Mouse (Mus musculus): Measurements from ENCODE around the gene Cd83. TPM values are rescaled to one million over a fixed set of nuclear protein-coding genes. Genes with fewer than 3 reads are reported as not detected.

The Cd83 gene
- 8.0 and 8.1 TPM in 2 replicates for polyA plus RNA-seq (2015; fragmentation: Nextera tagmentation; extraction: Ambion mirVana)

GRCm38 (mm10) chr13:43784725-43785711 lies at the start of gene Cd83:
TSS of gene Cd83 (plus strand) at chr13:43784775.
- H3K27me3 ChIP-seq, result peaks cover 30% of the 10 kb centered on the region

GRCm38 (mm10) chr13:43739598-43740275 lies 44.8 kb upstream of the Cd83 start:
- peak; percentile 88 for ATAC-seq
- peaks cover 31% of the 10 kb centered on the region for H3K4me1 ChIP-seq (replicated peaks)
- no peak overlapping the region for H3K4me3 ChIP-seq (replicated peaks)
- no peak overlapping the region for H3K9ac ChIP-seq (replicated peaks)
- no peaks in the 10 kb centered on the region for H3K36me3 ChIP-seq
- no peak overlapping the region for H3K27ac ChIP-seq
- H3K27me3 ChIP-seq, result no peaks in the 10 kb centered on the region
- H3K4me2 ChIP-seq (replicated peaks), result no peak overlapping the region
- H3K9me3 ChIP-seq, result no peaks in the 10 kb centered on the region
- WGBS, result 27% methylated on average over 15 of the region's 15 CpGs

More at GRCm38 (mm10) chr13:43784725-43785711, at the start of gene Cd83:
- WGBS, result 3% methylated on average over 66 of the region's 73 CpGs
- Histone ChIP-seq H3K4me3 (replicated peaks) (peak within 1 kb of the TSS; percentile 63), H3K27ac (peak within 1 kb of the TSS; percentile 35), H3K4me2 (replicated peaks) (peak within 1 kb of the TSS; percentile 97), H3K4me1 (replicated peaks) (peaks cover 21% of the 10 kb centered on the region), H3K9me3 (no peaks in the 10 kb centered on the region), H3K9ac (replicated peaks) (peak within 1 kb of the TSS; percentile 77), H3K36me3 (no peaks in the 10 kb centered on the region)
- ATAC-seq, result peak; percentile 75

- H3K27me3 ChIP-seq, result no peaks in the 10 kb centered on the region
- WGBS, result 64% methylated on average over 7 of the region's 7 CpGs
- no peak overlapping the region for H3K4me3 ChIP-seq (replicated peaks)
- no peak for ATAC-seq
- no peaks in the 10 kb centered on the region for H3K9me3 ChIP-seq
- H3K36me3 ChIP-seq, result no peaks in the 10 kb centered on the region
- peaks cover 31% of the 10 kb centered on the region for H3K4me1 ChIP-seq (replicated peaks)
- H3K27ac ChIP-seq, result no peak overlapping the region
- H3K4me2 ChIP-seq (replicated peaks), result no peak overlapping the region
- H3K9ac ChIP-seq (replicated peaks), result no peak overlapping the region
Measured at GRCm38 (mm10) chr13:43740276-43740608, 44.3 kb upstream of the Cd83 start.

- Histone ChIP-seq H3K36me3 (no peaks in the 10 kb centered on the region), H3K4me2 (replicated peaks) (no peak overlapping the region), H3K9ac (replicated peaks) (no peak overlapping the region), H3K4me3 (replicated peaks) (no peak overlapping the region), H3K9me3 (no peaks in the 10 kb centered on the region), H3K4me1 (replicated peaks) (peaks cover 31% of the 10 kb centered on the region), H3K27me3 (no peaks in the 10 kb centered on the region), H3K27ac (no peak overlapping the region)
- 58% methylated on average over 3 of the region's 3 CpGs for WGBS
- no peak for ATAC-seq
Measured at GRCm38 (mm10) chr13:43742677-43743076, 41.9 kb upstream of the Cd83 start.

- Histone ChIP-seq H3K27me3 (no peaks in the 10 kb centered on the region), H3K27ac (no peak overlapping the region), H3K9ac (replicated peaks) (no peak overlapping the region), H3K9me3 (no peaks in the 10 kb centered on the region), H3K36me3 (no peaks in the 10 kb centered on the region), H3K4me3 (replicated peaks) (no peak overlapping the region), H3K4me1 (replicated peaks) (peaks cover 21% of the 10 kb centered on the region), H3K4me2 (replicated peaks) (no peak overlapping the region)
- no peak for ATAC-seq
- WGBS, result 86% methylated on average over 7 of the region's 7 CpGs
Measured at GRCm38 (mm10) chr13:43744259-43744658, 40.3 kb upstream of the Cd83 start.

GRCm38 (mm10) chr13:43750301-43750700 lies 34.3 kb upstream of the Cd83 start:
- Histone ChIP-seq H3K27ac (no peak overlapping the region), H3K4me1 (replicated peaks) (no peaks in the 10 kb centered on the region), H3K27me3 (no peaks in the 10 kb centered on the region), H3K4me3 (replicated peaks) (no peak overlapping the region), H3K9me3 (no peaks in the 10 kb centered on the region), H3K9ac (replicated peaks) (no peak overlapping the region), H3K36me3 (no peaks in the 10 kb centered on the region), H3K4me2 (replicated peaks) (no peak overlapping the region)
- no peak for ATAC-seq
- 87% methylated on average over 3 of the region's 3 CpGs for WGBS

- H3K9ac ChIP-seq (replicated peaks), result no peak overlapping the region
- H3K4me3 ChIP-seq (replicated peaks), result no peak overlapping the region
- no peaks in the 10 kb centered on the region for H3K36me3 ChIP-seq
- no peak for ATAC-seq
- H3K27ac ChIP-seq, result no peak overlapping the region
- no peaks in the 10 kb centered on the region for H3K9me3 ChIP-seq
- no peak overlapping the region for H3K4me2 ChIP-seq (replicated peaks)
- 95% methylated on average over 6 of the region's 6 CpGs for WGBS
- no peaks in the 10 kb centered on the region for H3K4me1 ChIP-seq (replicated peaks)
- H3K27me3 ChIP-seq, result no peaks in the 10 kb centered on the region
Measured at GRCm38 (mm10) chr13:43750966-43751365, 33.6 kb upstream of the Cd83 start.

GRCm38 (mm10) chr13:43752407-43752806 lies 32.2 kb upstream of the Cd83 start:
- 86% methylated on average over 7 of the region's 7 CpGs for WGBS
- no peak overlapping the region for H3K27ac ChIP-seq
- no peak overlapping the region for H3K4me3 ChIP-seq (replicated peaks)
- no peaks in the 10 kb centered on the region for H3K36me3 ChIP-seq
- H3K9me3 ChIP-seq, result no peaks in the 10 kb centered on the region
- ATAC-seq, result no peak
- no peak overlapping the region for H3K9ac ChIP-seq (replicated peaks)
- H3K4me2 ChIP-seq (replicated peaks), result no peak overlapping the region
- H3K4me1 ChIP-seq (replicated peaks), result 0 out of 2 replicates have a peak, but pooled peaks cover 4% of the 10 kb centered on the region
- peaks cover under 1% of the 10 kb centered on the region; the same call in 1 of the 2 replicates for H3K27me3 ChIP-seq

GRCm38 (mm10) chr13:43753652-43754051 lies 30.9 kb upstream of the Cd83 start:
- H3K36me3 ChIP-seq, result no peaks in the 10 kb centered on the region
- WGBS, result 65% methylated on average over 9 of the region's 9 CpGs
- H3K9me3 ChIP-seq, result no peaks in the 10 kb centered on the region
- ATAC-seq, result no peak
- H3K4me2 ChIP-seq (replicated peaks), result no peak overlapping the region
- peaks cover 2% of the 10 kb centered on the region; the same call in 1 of the 2 replicates for H3K27me3 ChIP-seq
- no peak overlapping the region for H3K27ac ChIP-seq
- no peak overlapping the region for H3K9ac ChIP-seq (replicated peaks)
- no peak overlapping the region for H3K4me3 ChIP-seq (replicated peaks)
- H3K4me1 ChIP-seq (replicated peaks), result 0 out of 2 replicates have a peak, but pooled peaks cover 4% of the 10 kb centered on the region

- Histone ChIP-seq H3K4me1 (replicated peaks) (0 out of 2 replicates have a peak, but pooled peaks cover 4% of the 10 kb centered on the region), H3K27ac (no peak overlapping the region), H3K27me3 (peaks cover 2% of the 10 kb centered on the region; the same call in 1 of the 2 replicates), H3K9ac (replicated peaks) (no peak overlapping the region), H3K9me3 (no peaks in the 10 kb centered on the region), H3K36me3 (no peaks in the 10 kb centered on the region), H3K4me3 (replicated peaks) (no peak overlapping the region), H3K4me2 (replicated peaks) (no peak overlapping the region)
- WGBS, result 98% methylated on average over 3 of the region's 3 CpGs
- ATAC-seq, result no peak
Measured at GRCm38 (mm10) chr13:43754455-43755128, 30.0 kb upstream of the Cd83 start.

GRCm38 (mm10) chr13:43755573-43755972 lies 29.0 kb upstream of the Cd83 start:
- H3K4me3 ChIP-seq (replicated peaks), result no peak overlapping the region
- 0 out of 2 replicates have a peak, but pooled peaks cover 4% of the 10 kb centered on the region for H3K4me1 ChIP-seq (replicated peaks)
- H3K27ac ChIP-seq, result no peak overlapping the region
- 75% methylated on average over 7 of the region's 7 CpGs for WGBS
- H3K9ac ChIP-seq (replicated peaks), result no peak overlapping the region
- ATAC-seq, result no peak
- H3K27me3 ChIP-seq, result peaks cover 2% of the 10 kb centered on the region; the same call in 1 of the 2 replicates
- H3K4me2 ChIP-seq (replicated peaks), result no peak overlapping the region
- H3K9me3 ChIP-seq, result no peaks in the 10 kb centered on the region
- no peaks in the 10 kb centered on the region for H3K36me3 ChIP-seq

Measured in midbrain, embryonic 13.5 days (tissue).